15 mouse cellular contexts compared by ENCODE assay signal in genomic region chr15:78604255-78604654, GRCm38 (mm10). TPM values are rescaled to one million over a fixed set of nuclear protein-coding genes. Genes with fewer than 3 reads are reported as not detected.
"Had no signal": no experiment of that assay in that cellular context is flagged by ENCODE, and none has a peak within 500 bp of the region (broad histone marks: within the 10 kb centered on the region; RNA-seq: fewer than 3 reads in every experiment).

No protein-coding gene starts in this region.

- H3K4me3 ChIP-seq: limb, embryonic 12.5 days; liver, embryonic 13.5 days; megakaryocyte, embryonic 14.5 days; midbrain, embryonic 15.5 days; neural tube, embryonic 13.5 days had no signal

- H3K27me3 ChIP-seq: liver, embryonic 13.5 days; midbrain, embryonic 15.5 days; neural tube, embryonic 13.5 days had no signal

- H3K9me3 ChIP-seq: liver, embryonic 13.5 days; megakaryocyte, embryonic 14.5 days; midbrain, embryonic 15.5 days; neural tube, embryonic 13.5 days had no signal

- H3K4me2 ChIP-seq: limb, embryonic 12.5 days; liver, embryonic 13.5 days; midbrain, embryonic 11.5 days; midbrain, embryonic 15.5 days; neural tube, embryonic 13.5 days had no signal

- H3K36me3 ChIP-seq: limb, embryonic 12.5 days; liver, embryonic 13.5 days; midbrain, embryonic 15.5 days; neural tube, embryonic 13.5 days had no signal

- H3K27ac ChIP-seq: kidney, postnatal 0 days; limb, embryonic 12.5 days; liver, embryonic 13.5 days; midbrain, embryonic 15.5 days; neural tube, embryonic 13.5 days had no signal

- DNase-seq: kidney, adult 2 months; kidney, postnatal 36 days; liver; liver, embryonic 13.5 days; liver, postnatal 0 days; lung, postnatal 4 days; retina, postnatal 1 day had no signal

- ATAC-seq: intestine, embryonic 16.5 days; liver, postnatal 0 days; lung, postnatal 0 days; midbrain, embryonic 15.5 days had no signal

- H3K4me1 ChIP-seq: midbrain, embryonic 15.5 days; neural tube, embryonic 13.5 days had no signal

- H3K9ac ChIP-seq: limb, embryonic 12.5 days; liver, embryonic 13.5 days; liver, postnatal 0 days; midbrain, embryonic 15.5 days; neural tube, embryonic 13.5 days had no signal

RNA-seq across cellular contexts. Expression of gene Sstr3, which starts 59.8 kb away (rescaled TPM):
- polyA plus RNA-seq: liver, embryonic 13.5 days; liver, postnatal 0 days; midbrain, embryonic 11.5 days had no signal
